Mouse (Mus musculus): ENCODE measurements around the gene Atf6b. TPM values are rescaled to one million over a fixed set of nuclear protein-coding genes. Genes with fewer than 3 reads are reported as not detected.

Gene Atf6b
- 94.8 and 103 TPM in 2 replicates for polyA plus RNA-seq (2016; fragmentation: Nextera tagmentation; extraction: Ambion mirVana)

GRCm38 (mm10) chr17:34646906-34647787 lies at the start of gene Atf6b:
Gene Atf6b, plus strand, starts transcription at chr17:34647146.
- WGBS, result 1% methylated on average over 66 of the region's 66 CpGs
- Histone ChIP-seq H3K4me1 (replicated peaks) (peaks cover 17% of the 10 kb centered on the region), H3K4me3 (replicated peaks) (peak within 1 kb of the TSS; percentile 97), H3K9ac (replicated peaks) (peak within 1 kb of the TSS; percentile 92), H3K9me3 (no peaks in the 10 kb centered on the region), H3K36me3 (peaks cover 43% of the 10 kb centered on the region), H3K27me3 (no peaks in the 10 kb centered on the region), H3K4me2 (peak within 1 kb of the TSS; percentile 85), H3K27ac (peak within 1 kb of the TSS; percentile 50; the same call in 1 of the 2 replicates)
- peak; percentile 96 for ATAC-seq (ENCODE audit: insufficient number of reproducible peaks, insufficient read depth, low FRiP score, low TSS enrichment, low read depth)

GRCm38 (mm10) chr17:34597566-34598095 lies 49.3 kb upstream of the Atf6b start, which contains the start of gene Ager:
Gene Ager, plus strand, starts transcription at chr17:34597862.
- WGBS, result 19% methylated on average over 6 of the region's 6 CpGs
- peaks cover 54% of the 10 kb centered on the region for H3K36me3 ChIP-seq
- ATAC-seq (ENCODE audit: insufficient number of reproducible peaks, insufficient read depth, low FRiP score, low TSS enrichment, low read depth), result no peak

GRCm38 (mm10) chr17:34599891-34600290 lies 47.1 kb upstream of the Atf6b start:
- no peak overlapping the region for H3K27ac ChIP-seq
- no peaks in the 10 kb centered on the region for H3K27me3 ChIP-seq
- 74% methylated on average over 9 of the region's 9 CpGs for WGBS
- H3K4me1 ChIP-seq (replicated peaks), result peaks cover 39% of the 10 kb centered on the region
- no peak for ATAC-seq (ENCODE audit: insufficient number of reproducible peaks, insufficient read depth, low FRiP score, low TSS enrichment, low read depth)
- H3K36me3 ChIP-seq, result peaks cover 44% of the 10 kb centered on the region
- H3K4me2 ChIP-seq, result no peak overlapping the region
- H3K9ac ChIP-seq (replicated peaks), result no peak overlapping the region
- H3K4me3 ChIP-seq (replicated peaks), result no peak overlapping the region
- H3K9me3 ChIP-seq, result no peaks in the 10 kb centered on the region

More at GRCm38 (mm10) chr17:34597566-34598095, 49.3 kb upstream of the Atf6b start, which contains the start of gene Ager:
- Histone ChIP-seq H3K4me3 (replicated peaks) (no peak within 1 kb of the TSS), H3K27ac (peak within 1 kb of the TSS; percentile 35; the same call in 1 of the 2 replicates), H3K27me3 (no peaks in the 10 kb centered on the region), H3K4me2 (no peak within 1 kb of the TSS), H3K4me1 (replicated peaks) (peaks cover 49% of the 10 kb centered on the region), H3K9me3 (no peaks in the 10 kb centered on the region), H3K9ac (replicated peaks) (0 out of 2 replicates have a peak within 1 kb of the TSS, but pooled peaks have one; percentile 18)

GRCm38 (mm10) chr17:34601796-34602195 lies 45.1 kb upstream of the Atf6b start:
- Histone ChIP-seq H3K4me1 (replicated peaks) (peaks cover 36% of the 10 kb centered on the region), H3K9ac (replicated peaks) (no peak overlapping the region), H3K36me3 (peaks cover 26% of the 10 kb centered on the region), H3K9me3 (no peaks in the 10 kb centered on the region), H3K4me2 (peak overlapping the region; percentile 81), H3K4me3 (replicated peaks) (0 out of 2 replicates have a peak overlapping the region, but pooled peaks have one; percentile 96), H3K27me3 (no peaks in the 10 kb centered on the region), H3K27ac (no peak overlapping the region)
- ATAC-seq (ENCODE audit: insufficient number of reproducible peaks, insufficient read depth, low FRiP score, low TSS enrichment, low read depth), result no peak
- WGBS, result 84% methylated on average over 12 of the region's 12 CpGs

DNA sequence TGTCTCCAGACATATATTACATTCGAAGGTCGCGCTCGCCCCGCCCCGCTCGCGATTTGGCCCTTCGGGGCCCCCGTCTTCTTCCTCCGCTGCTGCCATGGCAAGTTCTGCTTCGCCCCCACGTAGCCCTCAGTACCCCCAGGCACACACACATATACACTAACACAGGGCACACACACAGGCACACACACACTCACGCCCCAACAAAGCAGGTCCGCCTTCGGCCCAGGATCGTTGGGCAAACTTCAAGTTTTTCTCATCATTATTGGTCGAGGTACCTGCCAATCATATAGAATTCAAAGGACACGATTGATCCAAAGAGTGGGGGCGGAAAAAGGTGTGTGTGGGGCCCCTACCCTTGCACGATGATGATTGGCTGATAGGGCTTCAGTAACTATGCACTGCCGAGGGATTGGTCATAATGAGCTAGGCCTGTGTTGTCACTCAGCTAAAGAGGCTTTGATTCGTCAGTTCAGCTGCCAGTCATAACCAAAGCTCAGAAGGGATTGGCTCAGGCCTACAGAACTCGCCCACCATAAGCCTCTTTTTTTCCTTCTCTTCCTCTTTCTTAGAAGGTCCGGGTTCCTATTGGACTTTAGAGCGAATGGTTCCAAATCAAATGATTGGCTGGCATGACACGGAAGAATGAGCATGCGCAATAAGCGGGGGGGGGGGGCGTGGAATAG lies 43.4 kb upstream of the Atf6b start, which contains the start of gene Rnf5:
Gene Rnf5 (minus strand): TSS at position 316 of the 686 bp plus-strand sequence.
- Histone ChIP-seq H3K4me1 (replicated peaks) (peaks cover 41% of the 10 kb centered on the region), H3K4me2 (peak within 1 kb of the TSS; percentile 94), H3K36me3 (peaks cover 33% of the 10 kb centered on the region), H3K9ac (replicated peaks) (peak within 1 kb of the TSS; percentile 76), H3K9me3 (no peaks in the 10 kb centered on the region), H3K27me3 (no peaks in the 10 kb centered on the region), H3K4me3 (replicated peaks) (peak within 1 kb of the TSS; percentile 96), H3K27ac (peak within 1 kb of the TSS; percentile 91)
- WGBS, result under 1% methylated on average over 30 of the region's 30 CpGs
- ATAC-seq (ENCODE audit: insufficient number of reproducible peaks, insufficient read depth, low FRiP score, low TSS enrichment, low read depth), result peak; percentile 95

- peaks cover 45% of the 10 kb centered on the region for H3K4me1 ChIP-seq (replicated peaks)
- H3K9me3 ChIP-seq, result no peaks in the 10 kb centered on the region
- peak within 1 kb of the TSS; percentile 91 for H3K27ac ChIP-seq
- H3K27me3 ChIP-seq, result no peaks in the 10 kb centered on the region
- H3K9ac ChIP-seq (replicated peaks), result peak within 1 kb of the TSS; percentile 97
- peak within 1 kb of the TSS; percentile 94 for H3K4me2 ChIP-seq
- WGBS, result under 1% methylated on average over 34 of the region's 35 CpGs
- peak; percentile 86 for ATAC-seq (ENCODE audit: insufficient number of reproducible peaks, insufficient read depth, low FRiP score, low TSS enrichment, low read depth)
- H3K36me3 ChIP-seq, result peaks cover 35% of the 10 kb centered on the region
- H3K4me3 ChIP-seq (replicated peaks), result peak within 1 kb of the TSS; percentile 96
These were observed 42.9 kb upstream of the Atf6b start, which contains the start of gene Agpat1 for GRCm38 (mm10) chr17:34604061-34604508. Gene Agpat1, plus strand, starts transcription at chr17:34604262.

- WGBS, result 13% methylated on average over 24 of the region's 24 CpGs
- ATAC-seq (ENCODE audit: insufficient number of reproducible peaks, insufficient read depth, low FRiP score, low TSS enrichment, low read depth), result no peak
- peaks cover 45% of the 10 kb centered on the region for H3K4me1 ChIP-seq (replicated peaks)
These were observed 42.3 kb upstream of the Atf6b start for GRCm38 (mm10) chr17:34604511-34605237.

GRCm38 (mm10) chr17:34605609-34606008 lies 41.3 kb upstream of the Atf6b start:
- no peaks in the 10 kb centered on the region for H3K27me3 ChIP-seq
- H3K9me3 ChIP-seq, result no peaks in the 10 kb centered on the region
- H3K4me1 ChIP-seq (replicated peaks), result peaks cover 45% of the 10 kb centered on the region
- peaks cover 30% of the 10 kb centered on the region for H3K36me3 ChIP-seq
- peak overlapping the region; percentile 94 for H3K4me2 ChIP-seq
- peak overlapping the region; percentile 96 for H3K4me3 ChIP-seq (replicated peaks)
- ATAC-seq (ENCODE audit: insufficient number of reproducible peaks, insufficient read depth, low FRiP score, low TSS enrichment, low read depth), result peak; percentile 33; the same call in 1 of the 2 replicates
- H3K27ac ChIP-seq, result peak overlapping the region; percentile 91
- peak overlapping the region; percentile 97 for H3K9ac ChIP-seq (replicated peaks)
- under 1% methylated on average over 24 of the region's 30 CpGs for WGBS

More at GRCm38 (mm10) chr17:34604511-34605237, 42.3 kb upstream of the Atf6b start:
- H3K4me2 ChIP-seq, result peak overlapping the region; percentile 94
- no peaks in the 10 kb centered on the region for H3K9me3 ChIP-seq
- peak overlapping the region; percentile 91 for H3K27ac ChIP-seq
- peak overlapping the region; percentile 97 for H3K9ac ChIP-seq (replicated peaks)
- H3K36me3 ChIP-seq, result peaks cover 34% of the 10 kb centered on the region
- H3K4me3 ChIP-seq (replicated peaks), result peak overlapping the region; percentile 96
- no peaks in the 10 kb centered on the region for H3K27me3 ChIP-seq

GRCm38 (mm10) chr17:34606186-34607039 lies 40.5 kb upstream of the Atf6b start:
- no peak for ATAC-seq (ENCODE audit: insufficient number of reproducible peaks, insufficient read depth, low FRiP score, low TSS enrichment, low read depth)

More at GRCm38 (mm10) chr17:34606186-34607039, 40.5 kb upstream of the Atf6b start:
- H3K27ac ChIP-seq, result peak overlapping the region; percentile 91
- no peaks in the 10 kb centered on the region for H3K9me3 ChIP-seq
- WGBS, result 16% methylated on average over 32 of the region's 32 CpGs
- H3K9ac ChIP-seq (replicated peaks), result peak overlapping the region; percentile 97
- peak overlapping the region; percentile 96 for H3K4me3 ChIP-seq (replicated peaks)
- no peaks in the 10 kb centered on the region for H3K27me3 ChIP-seq
- H3K4me2 ChIP-seq, result peak overlapping the region; percentile 94
- peaks cover 45% of the 10 kb centered on the region for H3K4me1 ChIP-seq (replicated peaks)
- H3K36me3 ChIP-seq, result peaks cover 30% of the 10 kb centered on the region
